Mouse (Mus musculus): ENCODE results near the gene Gphn.
"Not testable (repeated sequence)": the region's sequence is repeated elsewhere in the genome, so short reads cannot be mapped to it uniquely, and the experiment has no call there.

The Gphn gene

GRCm38 (mm10) chr12:78315106-78315505 lies 88.9 kb downstream of the Gphn start:
- in situ Hi-C loops (cut with MboI, MseI): no loop called here

GRCm38 (mm10) chr12:78327946-78328345 lies 101.8 kb downstream of the Gphn start:
- in situ Hi-C loops (cut with MboI, MseI): no loop called here

DNA sequence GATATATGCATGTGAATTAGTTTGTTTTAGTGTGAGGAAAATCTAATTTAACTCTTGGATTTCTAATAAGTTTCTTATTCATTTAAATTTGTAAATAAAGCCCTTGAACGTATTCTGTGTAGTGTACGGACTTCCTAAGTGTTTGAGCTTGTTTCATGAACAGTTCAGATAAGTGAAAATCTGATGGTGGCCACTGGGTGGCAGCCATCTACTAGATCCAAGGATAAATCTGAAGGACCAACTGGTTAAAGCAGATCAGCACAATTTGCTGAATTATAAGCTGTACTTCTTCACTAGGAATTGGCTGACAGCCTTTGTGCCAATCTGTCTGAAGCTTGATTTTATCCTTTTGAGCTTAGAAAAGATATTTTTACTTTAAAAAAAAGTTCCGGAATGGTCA lies 105.9 kb downstream of the Gphn start:
- in situ Hi-C loops (cut with MboI, MseI): loop anchor here in 1 of 2 experiments (10.0 kb wide), 1 partner anchor 1573 kb away; no protein-coding TSS in a partner anchor

GRCm38 (mm10) chr12:78356472-78356871 lies 130.3 kb downstream of the Gphn start:
- in situ Hi-C loops (cut with MboI, MseI): no loop called here

GRCm38 (mm10) chr12:78389267-78389666 lies 163.1 kb downstream of the Gphn start:
- in situ Hi-C loops (cut with MboI, MseI): no loop called here

GRCm38 (mm10) chr12:78395297-78395696 lies 169.1 kb downstream of the Gphn start:
- in situ Hi-C loops (cut with MboI, MseI): no loop called here

- in situ Hi-C loops (cut with MboI, MseI): not testable (repeated sequence)
These were observed 181.3 kb downstream of the Gphn start for GRCm38 (mm10) chr12:78407518-78407917.

DNA sequence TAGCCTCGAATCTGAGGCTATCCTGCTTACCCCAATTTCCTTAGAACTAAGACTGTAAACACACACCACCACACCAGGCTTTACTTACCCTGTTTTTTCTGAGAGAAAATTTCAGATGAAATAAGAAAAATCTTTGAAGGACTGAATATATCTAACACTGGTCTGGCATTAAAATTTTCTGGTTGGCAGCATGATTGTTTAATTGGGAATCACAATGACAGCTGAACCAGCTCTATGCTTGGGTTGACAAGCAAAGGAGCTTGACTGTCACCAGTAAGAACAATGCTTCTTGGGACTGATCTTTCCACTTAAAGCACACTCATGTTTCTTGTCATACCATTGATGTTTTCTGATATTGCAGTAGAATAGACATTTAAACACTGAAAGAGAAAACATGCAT lies 296.0 kb downstream of the Gphn start:
- in situ Hi-C loops (cut with MboI, MseI): loop anchor here in 1 of 2 experiments (5.0 kb wide), 1 partner anchor 45 kb away; no protein-coding TSS in a partner anchor

- in situ Hi-C loops (cut with MboI, MseI): loop anchor here in 1 of 2 experiments (5.0 kb wide), 1 partner anchor 44 kb away; no protein-coding TSS in a partner anchor
These were observed 296.7 kb downstream of the Gphn start for GRCm38 (mm10) chr12:78522804-78523394.

DNA sequence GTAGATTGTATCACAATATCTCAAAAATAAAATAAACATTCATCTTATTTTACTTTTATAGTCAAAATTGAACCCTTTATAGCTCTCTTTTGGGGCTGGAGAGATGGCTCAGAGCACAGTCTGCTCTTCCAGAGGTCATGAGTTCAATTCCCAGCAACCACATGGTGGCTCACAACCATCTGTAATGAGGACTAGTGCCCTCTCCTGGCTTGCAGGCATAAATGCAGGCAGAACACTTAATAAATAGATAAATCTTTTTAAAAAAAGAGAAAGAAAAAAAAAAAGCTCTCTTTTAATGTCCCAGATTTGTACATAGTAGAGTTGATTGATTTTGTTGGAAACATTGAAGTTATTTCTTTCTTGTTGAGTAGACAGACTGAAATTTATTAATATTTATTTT lies 311.4 kb downstream of the Gphn start:
- in situ Hi-C loops (cut with MboI, MseI): loop anchor here in 1 of 2 experiments (10.0 kb wide), 1 partner anchor 333 kb away; no protein-coding TSS in a partner anchor

GRCm38 (mm10) chr12:78550913-78551312 lies 324.7 kb downstream of the Gphn start:
- in situ Hi-C loops (cut with MboI, MseI): no loop called here

GRCm38 (mm10) chr12:78631816-78632215 lies 405.6 kb downstream of the Gphn start:
- in situ Hi-C loops (cut with MboI, MseI): no loop called here

DNA sequence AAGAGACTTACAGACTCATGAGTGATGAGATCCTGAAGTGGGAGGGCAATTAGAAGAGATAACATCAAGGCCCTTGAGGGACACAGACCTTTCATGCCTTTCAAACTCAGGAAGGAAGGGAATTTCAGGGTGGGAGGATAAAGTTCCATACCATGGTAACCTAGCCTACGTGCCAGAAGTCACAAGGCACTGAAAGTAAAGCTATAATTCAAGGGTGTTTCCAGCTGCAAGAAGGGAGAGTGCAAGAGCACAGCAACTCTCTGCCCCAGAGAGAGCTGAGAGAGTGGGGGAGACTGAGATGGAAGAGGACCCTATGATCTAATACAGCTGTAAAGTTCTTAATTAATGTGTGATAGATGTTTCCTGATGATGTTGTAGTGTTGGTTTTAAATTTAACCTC lies 413.3 kb downstream of the Gphn start:
- in situ Hi-C loops (cut with MboI, MseI): no loop called here

DNA sequence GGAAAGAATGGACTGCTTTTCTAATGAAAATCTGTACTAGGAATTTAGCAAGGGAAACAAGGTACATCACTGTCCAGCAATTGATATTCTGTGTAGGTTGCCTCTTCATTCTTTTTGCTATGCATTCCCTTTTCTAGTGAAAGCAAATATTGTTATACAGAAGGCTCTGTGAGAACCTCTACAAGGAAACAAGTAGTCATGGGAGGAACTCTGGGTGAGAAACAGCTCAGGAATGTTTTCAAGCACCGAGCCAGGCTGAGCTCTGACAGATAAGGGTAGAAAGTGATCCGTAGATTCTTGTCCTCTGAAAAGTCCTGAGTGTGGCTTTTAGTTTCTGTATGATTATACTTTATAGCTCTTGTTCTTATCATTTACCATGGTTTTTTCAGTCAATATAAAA lies 413.9 kb downstream of the Gphn start:
- in situ Hi-C loops (cut with MboI, MseI): no loop called here

DNA sequence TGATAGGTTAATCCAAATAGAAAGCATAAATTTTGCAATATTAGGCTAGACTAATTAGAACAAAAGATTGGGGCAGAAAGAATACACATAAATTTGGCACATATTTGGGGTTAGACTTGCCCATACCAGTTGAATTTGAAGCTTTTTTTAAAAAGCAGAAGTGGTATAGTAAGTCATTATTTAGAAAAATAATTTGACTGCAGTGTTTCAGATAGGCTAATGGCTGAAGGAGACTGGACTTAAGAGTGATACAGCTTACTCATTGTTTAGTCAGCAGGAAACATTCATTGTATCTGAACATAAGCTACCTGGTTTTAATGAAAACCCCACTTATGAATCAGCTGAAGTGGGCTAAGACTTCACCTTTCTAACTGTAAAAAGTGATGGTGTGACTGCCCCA lies 415.0 kb downstream of the Gphn start:
- in situ Hi-C loops (cut with MboI, MseI): no loop called here

- in situ Hi-C loops (cut with MboI, MseI): no loop called here
These were observed 417.5 kb downstream of the Gphn start for GRCm38 (mm10) chr12:78643691-78644090.

- in situ Hi-C loops (cut with MboI, MseI): no loop called here
These were observed 419.1 kb downstream of the Gphn start for GRCm38 (mm10) chr12:78645282-78645681.

DNA sequence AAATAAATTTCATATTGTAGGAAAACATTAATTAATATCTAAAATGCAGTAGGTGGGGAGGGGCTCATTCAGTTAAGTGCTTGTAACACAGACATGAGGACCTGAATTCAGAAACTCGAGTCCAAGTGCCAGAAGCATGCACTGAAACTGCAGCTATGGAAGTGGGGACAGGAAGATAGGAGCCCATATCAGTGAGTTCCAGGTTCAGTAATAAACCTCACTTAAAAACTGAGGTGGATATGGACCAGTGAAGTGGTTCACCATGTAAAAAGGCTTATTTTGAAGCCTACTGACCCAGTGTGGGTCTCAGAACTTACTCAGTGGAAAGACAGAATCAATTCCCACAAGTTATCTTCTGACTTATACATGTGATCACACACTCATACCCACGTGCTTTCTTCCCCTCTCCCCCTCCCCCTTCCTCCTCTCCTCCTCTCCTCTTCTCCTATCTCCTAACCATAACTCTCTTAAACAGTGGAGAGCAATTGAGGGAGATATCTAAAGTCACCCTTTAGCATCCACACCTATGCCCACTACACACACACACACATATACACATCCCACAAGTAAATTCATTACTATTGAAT lies 433.6 kb downstream of the Gphn start:
- in situ Hi-C loops (cut with MboI, MseI): no loop called here

DNA sequence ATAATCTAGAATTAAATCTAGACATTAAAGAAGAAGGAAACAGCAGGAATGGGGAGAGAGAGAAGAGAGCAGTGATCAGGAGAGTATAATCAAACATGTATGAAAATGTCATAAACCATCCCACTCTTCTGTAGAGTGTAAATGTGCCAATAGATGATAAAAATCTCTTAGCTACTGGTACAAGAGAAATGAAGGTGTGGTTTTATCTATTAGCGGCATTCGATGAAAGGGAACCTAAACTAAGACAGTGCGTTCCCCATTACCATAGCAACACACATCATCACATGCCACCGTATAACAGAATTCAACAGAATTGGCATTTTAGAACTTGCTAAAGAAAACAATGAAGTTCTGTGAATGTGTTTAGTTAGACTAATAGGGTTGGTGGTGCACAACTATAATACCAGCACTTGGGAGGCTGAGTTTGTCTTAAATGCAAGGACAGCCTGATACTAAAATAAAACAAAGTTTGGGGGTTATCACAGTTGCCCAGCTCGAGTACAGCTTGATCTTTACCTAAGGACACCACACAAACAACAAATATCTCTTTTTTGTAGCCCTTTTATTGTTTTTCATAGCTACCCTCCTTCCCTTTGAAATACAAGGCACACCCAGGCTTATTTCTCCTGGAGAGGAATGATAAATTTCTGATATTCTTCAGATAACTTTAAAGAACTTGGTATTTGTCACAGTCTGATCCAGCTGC lies 452.1 kb downstream of the Gphn start:
- in situ Hi-C loops (cut with MboI, MseI): no loop called here

DNA sequence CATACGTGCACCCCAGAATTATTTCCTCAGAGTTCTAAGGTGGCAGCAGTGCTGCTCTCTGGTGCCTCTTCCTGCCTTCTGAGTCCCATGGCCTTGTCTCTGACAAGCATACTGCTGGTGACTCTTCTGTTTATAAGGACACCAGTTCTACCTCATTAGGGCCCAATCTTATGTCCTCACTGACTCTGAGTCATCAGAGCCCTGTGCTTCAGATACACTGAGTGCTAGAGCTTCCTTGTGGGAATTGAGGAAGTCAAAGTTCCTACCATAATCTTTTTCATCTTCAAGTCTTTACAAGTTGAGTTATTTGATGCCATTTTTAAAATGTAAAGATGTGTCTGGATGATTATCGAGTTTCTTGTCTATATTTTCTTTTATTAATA lies 452.6 kb downstream of the Gphn start:
- in situ Hi-C loops (cut with MboI, MseI): no loop called here

DNA sequence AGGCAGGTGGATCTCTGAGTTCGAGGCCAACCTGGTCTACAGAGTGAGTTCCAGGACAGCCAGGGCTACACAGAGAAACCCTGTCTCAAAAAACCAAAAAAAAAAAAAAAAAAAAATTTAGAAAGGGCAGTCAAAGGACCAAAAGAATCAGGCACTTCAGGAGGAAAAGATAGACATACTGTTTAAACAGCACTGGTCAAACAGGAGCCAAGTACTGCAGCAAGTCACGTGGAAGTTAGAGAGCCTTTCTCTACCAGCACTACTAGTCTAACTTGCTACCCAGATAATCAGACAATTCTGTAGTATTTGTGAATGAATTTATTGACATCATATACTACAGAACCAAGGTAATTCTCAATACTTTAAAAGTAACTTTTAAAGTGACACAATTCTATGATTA lies 454.9 kb downstream of the Gphn start:
- in situ Hi-C loops (cut with MboI, MseI): no loop called here

DNA sequence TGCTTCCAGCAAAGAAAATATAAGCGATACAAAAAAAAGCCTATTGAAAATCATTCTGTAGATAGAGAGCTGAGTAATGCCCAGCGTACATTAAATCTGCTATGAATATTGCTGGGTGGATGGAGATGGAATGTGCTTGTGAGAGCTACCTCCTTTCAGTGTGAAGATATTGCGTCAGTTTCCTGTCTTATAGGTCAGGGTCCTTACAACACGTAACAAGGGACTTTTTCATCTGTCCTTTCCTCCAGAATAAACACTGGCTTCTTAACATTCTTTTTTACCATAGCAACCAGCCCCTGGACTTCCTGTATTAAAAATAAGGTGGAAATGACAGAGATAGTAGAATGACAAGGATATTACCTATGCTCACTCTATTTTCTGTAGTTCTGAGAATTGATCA lies 456.1 kb downstream of the Gphn start:
- in situ Hi-C loops (cut with MboI, MseI): no loop called here

DNA sequence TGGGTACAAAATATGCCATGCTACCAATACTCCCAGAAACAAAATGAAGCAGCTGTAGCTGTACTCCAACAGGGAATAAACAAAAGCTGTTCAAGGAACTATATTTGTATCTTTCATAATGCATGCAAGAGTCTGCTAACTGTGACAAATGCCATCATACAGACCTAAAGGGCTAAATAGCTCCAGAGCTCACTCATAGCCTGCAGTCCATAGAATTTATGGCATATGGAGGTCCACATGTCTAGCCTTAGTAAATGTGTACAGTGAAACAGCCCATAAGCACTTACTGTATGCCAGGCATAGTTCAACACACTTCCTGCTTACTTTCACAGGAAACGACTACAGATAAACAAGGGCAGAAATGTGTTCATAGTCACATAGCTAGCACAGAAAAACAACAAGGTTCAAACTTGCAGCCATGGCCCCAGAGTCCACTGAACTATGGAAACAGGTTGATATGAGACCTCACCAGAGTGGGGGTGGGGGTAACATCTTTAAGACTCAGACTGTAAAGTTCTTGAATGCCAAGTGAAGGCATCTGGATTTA lies 459.6 kb downstream of the Gphn start:
- in situ Hi-C loops (cut with MboI, MseI): no loop called here

Measured in T-helper 17 cell (primary cell).